Mouse (Mus musculus) cortical plate, adult 2 months (tissue): ENCODE measurements around the gene Flnb. TPM values are rescaled to one million over a fixed set of nuclear protein-coding genes. Genes with fewer than 3 reads are reported as not detected.

Experiments
- H3K27ac ChIP-seq: fragments of 200-500 bp; 2 replicates; pipeline ENCODE4 v1.5.1; 2012; ENCODE audit warnings: low read length, control low read depth, inconsistent platforms; ENCODE audit not compliant: insufficient read depth
- H3K4me1 ChIP-seq: fragments of 200-500 bp; 2 replicates; pipeline ENCODE4 v1.6.1; 2011; ENCODE audit warnings: low read length; ENCODE audit not compliant: control insufficient read depth, insufficient read depth
- H3K4me3 ChIP-seq: fragments of 200-500 bp; 2 replicates; pipeline ENCODE4 v1.5.1; 2011; ENCODE audit warnings: mild to moderate bottlenecking, low read length, control low read depth; ENCODE audit not compliant: insufficient read depth
- CTCF ChIP-seq: fragments of 200-500 bp; IDR thresholded peaks from 2 replicates; pipeline ENCODE4 v1.5.1; 2011; ENCODE audit warnings: mild to moderate bottlenecking, control low read depth, low read length; ENCODE audit not compliant: insufficient read depth; ENCODE audit errors: extremely low read depth
- POLR2A ChIP-seq: fragments of 200-500 bp; IDR thresholded peaks from 2 replicates; pipeline ENCODE4 v1.6.1; 2011; ENCODE audit warnings: mild to moderate bottlenecking, low read length, control low read depth; ENCODE audit not compliant: insufficient read depth; ENCODE audit errors: extremely low read depth
- polyA plus RNA-seq: library from polyadenylated mRNA; depleted of rRNA; stranded (reverse); fragments of >200 nt; gene quantifications from 2 replicates; pipeline ENCODE4 v1.2.3, GENCODE M21; 2012; rRNA removed

Flnb gene
- polyA plus RNA-seq, 1 experiment: 35.4 TPM

DNA sequence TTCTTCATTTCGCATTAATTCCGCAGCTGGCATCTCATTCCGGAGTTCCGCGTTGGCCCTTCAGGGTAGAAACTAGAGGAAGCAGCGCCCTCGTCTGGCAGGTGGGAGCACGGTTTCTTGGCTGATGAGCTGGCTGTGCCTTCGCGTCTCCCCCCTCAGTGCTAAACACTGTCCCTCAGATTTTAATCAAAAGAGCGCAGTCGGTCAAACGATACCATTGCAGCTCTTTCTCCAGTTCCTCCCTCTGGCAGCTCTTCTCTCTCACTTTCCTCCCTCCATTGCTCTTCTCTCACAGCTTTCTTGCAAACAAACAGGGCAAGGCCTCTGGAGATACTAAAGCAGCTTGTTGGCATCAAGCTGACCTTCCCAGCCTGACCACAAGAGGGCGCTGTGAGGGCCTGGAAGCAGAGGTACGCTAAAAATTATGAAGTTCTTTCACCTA, 179.5 kb downstream of the Flnb start:
- no peak for TF ChIP-seq POLR2A
- peak; percentile 79 for TF ChIP-seq CTCF
- no peak overlapping the region for H3K4me3 ChIP-seq
- no peak overlapping the region for H3K27ac ChIP-seq
- H3K4me1 ChIP-seq: peaks cover 5% of the 10 kb centered on the region

- no peak overlapping the region for H3K4me3 ChIP-seq
- H3K4me1 ChIP-seq: peaks cover 6% of the 10 kb centered on the region
- no peak overlapping the region for H3K27ac ChIP-seq
- TF ChIP-seq POLR2A (no peak), CTCF (no peak)
Observed at GRCm38 (mm10) chr14:7999030-7999429, 181.3 kb downstream of the Flnb start.

DNA sequence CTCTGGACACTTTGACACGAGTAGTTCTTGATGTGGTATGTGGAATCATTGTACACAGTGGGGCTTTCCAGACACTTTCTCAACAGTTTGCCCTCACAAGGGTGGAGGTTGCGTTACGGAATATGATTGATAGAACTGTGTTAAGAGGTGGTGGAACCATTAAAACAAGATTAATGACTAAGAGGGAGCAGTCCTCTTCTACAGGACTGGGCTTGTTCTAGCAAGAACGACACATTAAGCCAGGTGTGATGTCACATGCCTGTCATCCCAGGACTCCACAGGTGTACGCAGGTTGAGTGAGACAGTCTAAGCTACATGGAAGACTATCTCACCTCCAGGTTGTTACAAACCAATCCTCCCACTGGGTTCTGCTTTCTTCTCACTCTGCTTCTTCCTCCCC, 181.7 kb downstream of the Flnb start:
- TF ChIP-seq POLR2A (no peak), CTCF (no peak)

GRCm38 (mm10) chr14:8000247-8000646, 182.5 kb downstream of the Flnb start:
- H3K4me1 ChIP-seq: peaks cover 10% of the 10 kb centered on the region
- no peak overlapping the region for H3K4me3 ChIP-seq
- TF ChIP-seq POLR2A: no peak
- TF ChIP-seq CTCF: no peak
- H3K27ac ChIP-seq: no peak overlapping the region

More for the DNA sequence above, 181.7 kb downstream of the Flnb start:
- Histone ChIP-seq H3K4me3 (no peak overlapping the region), H3K27ac (no peak overlapping the region), H3K4me1 (peaks cover 10% of the 10 kb centered on the region)

Other genes with a start within 250 kb of the Flnb start
- 1.8 and 2.1 TPM in 2 replicates for gene Gm3558, start 249.4 kb upstream of the Flnb start, polyA plus RNA-seq
- not detected in 2 replicates for gene Gm10338, start 222.4 kb upstream of the Flnb start, polyA plus RNA-seq
- gene Gm10128, start 174.0 kb upstream of the Flnb start, polyA plus RNA-seq: not detected in 2 replicates
- not detected in 2 replicates for gene Gm26661, start 26.4 kb upstream of the Flnb start, polyA plus RNA-seq
- gene Gm45521, start 139.3 kb downstream of the Flnb start, polyA plus RNA-seq: not detected in 2 replicates
- gene Dnase1l3, start 176.6 kb downstream of the Flnb start, polyA plus RNA-seq: 0.02 and 0.04 TPM in 2 replicates
- gene Abhd6, start 184.9 kb downstream of the Flnb start, polyA plus RNA-seq: 53.3 and 55.5 TPM in 2 replicates